Mouse (Mus musculus): ENCODE measurements around the gene Maats1.

GRCm38 (mm10) chr16:38255107-38255506 lies 86.8 kb downstream of the Maats1 start:
- TF ChIP-seq EP300 (IDR thresholded peaks at IDR 0.05; ENCODE audit: insufficient read depth, low read depth, low read length) = no peak
- no peak for TF ChIP-seq POLR2A (IDR thresholded peaks at IDR 0.05; ENCODE audit: insufficient read depth, low read depth, low read length)
